Mouse (Mus musculus) stomach, embryonic 16.5 days (tissue): ENCODE results near the gene Nos3. TPM values are rescaled to one million over a fixed set of nuclear protein-coding genes. Genes with fewer than 3 reads are reported as not detected.

Experiments
- ATAC-seq: fragments of 200-750 bp; cut with Nextera tagmentation; 2 replicates; pipeline ENCODE4 v1.8.0; 2017; ENCODE audit warnings: moderate number of reproducible peaks, moderate TSS enrichment; ENCODE audit not compliant: insufficient read depth, low FRiP score
- H3K27ac ChIP-seq: fragments of 300-500 bp; sonication (generic); 2 replicates; pipeline ENCODE4 v1.5.1; 2014; ENCODE audit warnings: low read length
- H3K27me3 ChIP-seq: fragments of 300-500 bp; sonication (generic); 2 replicates; pipeline ENCODE4 v1.6.1; 2014; ENCODE audit warnings: low read length, control low read depth, mixed read lengths; ENCODE audit not compliant: control insufficient read depth, insufficient read depth
- H3K36me3 ChIP-seq: fragments of 300-500 bp; sonication (generic); 2 replicates; pipeline ENCODE4 v1.6.1; 2014; ENCODE audit warnings: low read length; ENCODE audit not compliant: control insufficient read depth, insufficient read depth
- H3K4me1 ChIP-seq: fragments of 300-500 bp; sonication (generic); 2 replicates; pipeline ENCODE4 v1.6.1; 2014; ENCODE audit warnings: low read length, control low read depth, mixed read lengths; ENCODE audit not compliant: control insufficient read depth, insufficient read depth
- H3K4me2 ChIP-seq: fragments of 300-500 bp; sonication (generic); 2 replicates; pipeline ENCODE4 v1.6.1; 2014; ENCODE audit warnings: low read depth, low read length, mixed read lengths
- H3K4me3 ChIP-seq: fragments of 300-500 bp; sonication (generic); replicated peaks from 2 replicates; pipeline ENCODE4 v1.5.1; 2014; ENCODE audit warnings: mild to moderate bottlenecking, low read length
- H3K9ac ChIP-seq: fragments of 300-500 bp; sonication (generic); 2 replicates; pipeline ENCODE4 v1.6.1; 2014; ENCODE audit warnings: low read length
- H3K9me3 ChIP-seq: fragments of 300-500 bp; sonication (generic); replicated peaks from 2 replicates; pipeline ENCODE4 v1.6.1; 2016; ENCODE audit warnings: low read length, control low read depth; ENCODE audit not compliant: control insufficient read depth
- WGBS: fragments of 180-500 bp; shearing (Covaris S2); extraction: QIAGEN DNeasy Blood & Tissue Kit; methylation state at CpG from one replicate; pipeline ENCODE4 v1.1.7; 2014; 5-methylcytosine and 5-hydroxymethylcytosine counted together
- polyA plus RNA-seq: library from polyadenylated mRNA; unstranded; fragments of >200 nt; fragmentation: Nextera tagmentation; extraction: Ambion mirVana; gene quantifications from 2 replicates; pipeline ENCODE4 v1.2.1, GENCODE M21; 2015

Nos3 gene
- polyA plus RNA-seq, 1 experiment from 2014 or later = 6.5 TPM

DNA sequence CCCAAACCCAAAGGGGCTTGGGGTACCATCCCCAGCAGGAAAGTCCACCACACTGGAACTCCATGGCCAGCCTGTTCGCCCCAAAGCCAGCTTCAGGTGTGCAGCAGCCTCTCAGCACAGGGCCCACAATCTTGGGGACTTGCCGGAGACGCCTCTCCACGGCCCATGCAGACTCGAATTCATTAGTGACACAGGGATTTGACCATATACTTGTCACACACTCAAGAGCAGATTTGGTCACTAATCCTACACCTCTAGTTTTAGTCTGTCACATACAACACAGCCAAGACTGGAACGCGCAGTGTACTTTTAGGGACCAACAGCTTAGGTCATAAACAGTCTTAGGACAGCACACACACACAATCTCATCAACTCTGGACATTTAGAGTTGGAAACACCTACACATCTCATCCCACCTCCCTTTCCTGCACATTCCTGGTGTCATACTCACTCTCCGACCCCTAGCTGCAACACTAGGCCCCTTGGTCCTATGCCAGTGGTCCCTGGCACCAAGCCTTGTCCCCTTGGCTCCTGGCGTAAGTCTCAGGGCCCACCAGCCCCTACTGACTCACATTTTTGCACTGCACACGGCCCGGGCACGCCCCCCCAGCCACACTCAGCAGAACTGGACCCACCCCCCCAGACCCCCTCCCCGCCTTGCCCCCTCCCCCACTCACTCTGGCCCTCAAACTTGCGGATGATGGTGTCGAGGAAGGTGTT lies 13.9 kb upstream of the Nos3 start:
- peak overlapping the region; percentile 94 for H3K4me2 ChIP-seq
- peak overlapping the region; percentile 69 for H3K27ac ChIP-seq
- H3K9me3 ChIP-seq = no peaks in the 10 kb centered on the region
- 32% methylated on average over 15 of the region's 15 CpGs for WGBS
- ATAC-seq = no peak
- peaks cover 47% of the 10 kb centered on the region for H3K4me1 ChIP-seq
- peak overlapping the region; percentile 88 for H3K9ac ChIP-seq
- no peaks in the 10 kb centered on the region for H3K36me3 ChIP-seq
- H3K4me3 ChIP-seq = peak overlapping the region; percentile 70
- peaks cover 9% of the 10 kb centered on the region; the same call in 1 of the 2 replicates for H3K27me3 ChIP-seq

DNA sequence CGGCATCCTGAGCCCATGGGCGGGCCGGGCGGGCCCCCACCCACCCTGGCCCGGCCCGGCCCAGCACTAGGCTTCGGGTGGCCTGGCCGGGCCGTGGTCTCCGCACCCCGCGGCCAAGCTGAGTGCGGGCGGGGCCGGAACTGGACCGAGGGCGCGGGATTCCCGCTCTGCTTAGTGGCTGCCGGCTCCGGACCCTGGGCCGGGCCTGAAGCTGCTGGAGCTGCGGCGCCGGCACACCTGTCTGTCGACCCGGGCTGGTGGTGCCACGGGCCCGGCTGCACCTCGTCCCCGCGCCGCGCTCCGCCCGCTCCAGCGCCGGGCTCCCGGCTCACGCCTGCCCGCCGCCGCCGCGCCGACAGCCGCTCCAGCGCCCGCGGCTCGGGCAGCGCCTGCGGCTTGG lies 13.3 kb upstream of the Nos3 start, which contains the start of gene Kcnh2:
Gene Kcnh2 (minus strand): TSS at position 327 of the 400 bp plus-strand sequence.
- Histone ChIP-seq H3K9me3 (no peaks in the 10 kb centered on the region), H3K4me2 (peak within 1 kb of the TSS; percentile 94), H3K27me3 (peaks cover 9% of the 10 kb centered on the region; the same call in 1 of the 2 replicates), H3K4me3 (peak within 1 kb of the TSS; percentile 70), H3K36me3 (no peaks in the 10 kb centered on the region), H3K27ac (peak within 1 kb of the TSS; percentile 96), H3K4me1 (peaks cover 47% of the 10 kb centered on the region), H3K9ac (peak within 1 kb of the TSS; percentile 88)
- WGBS = 2% methylated on average over 36 of the region's 53 CpGs
- peak; percentile 19; the same call in 1 of the 2 replicates for ATAC-seq

DNA sequence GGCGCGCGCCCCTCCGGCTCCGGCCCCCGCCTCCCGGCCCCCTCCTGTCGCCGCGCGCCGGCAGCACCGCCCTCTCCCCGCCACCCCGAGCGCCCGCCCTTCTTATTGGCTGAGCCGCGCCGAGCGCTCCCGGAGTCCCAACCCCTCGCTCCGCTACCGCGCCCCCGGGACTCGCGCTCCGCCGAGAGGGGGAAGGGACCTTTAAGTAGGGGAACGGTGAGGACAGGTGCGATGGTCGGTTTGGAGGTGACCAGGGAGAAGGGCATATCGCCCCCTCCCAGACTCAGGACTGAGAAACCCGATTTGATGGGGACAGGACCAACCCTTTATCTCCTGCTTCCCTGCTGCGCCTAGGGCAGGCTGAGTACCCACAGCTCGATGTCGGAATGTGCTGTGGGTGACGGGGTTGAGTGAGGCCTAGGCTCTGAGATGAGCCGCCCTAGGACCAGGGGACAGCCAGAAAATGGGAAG lies 12.9 kb upstream of the Nos3 start:
- under 1% methylated on average over 41 of the region's 41 CpGs for WGBS
- H3K9me3 ChIP-seq = no peaks in the 10 kb centered on the region

DNA sequence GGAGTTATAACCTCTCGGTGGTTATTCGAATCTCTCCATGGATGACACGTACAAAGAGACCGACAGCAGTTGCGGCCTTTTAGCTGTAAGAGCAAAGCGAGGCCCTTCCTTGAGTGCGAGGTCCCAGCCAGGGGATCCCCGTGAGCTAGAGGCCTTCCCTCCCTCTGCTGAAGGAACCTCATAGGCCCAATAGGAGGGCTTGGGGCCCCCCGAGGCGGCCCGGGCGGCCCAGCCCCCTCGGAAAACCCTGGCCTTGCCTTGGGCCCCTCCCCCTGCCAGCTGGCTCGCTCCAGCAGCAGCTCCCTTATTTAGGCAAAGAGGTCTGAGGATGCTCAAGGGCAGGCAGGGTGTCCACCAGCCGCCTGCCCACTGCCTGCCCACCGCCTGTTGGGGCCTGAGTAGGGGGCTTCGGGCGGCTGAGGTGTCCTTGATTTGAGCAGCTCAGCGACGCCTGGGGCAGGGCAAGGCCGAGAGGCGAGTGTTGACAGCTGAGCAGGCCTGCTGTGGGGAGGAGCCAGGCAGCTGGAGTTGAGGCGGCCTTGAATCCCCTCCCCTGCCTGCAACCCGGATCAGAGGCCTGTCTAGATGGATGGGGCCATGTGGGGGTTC lies 12.3 kb upstream of the Nos3 start:
- Histone ChIP-seq H3K4me1 (peaks cover 46% of the 10 kb centered on the region), H3K4me3 (peak overlapping the region; percentile 70), H3K27me3 (peaks cover 9% of the 10 kb centered on the region; the same call in 1 of the 2 replicates), H3K27ac (peak overlapping the region; percentile 96), H3K36me3 (no peaks in the 10 kb centered on the region), H3K9me3 (no peaks in the 10 kb centered on the region), H3K4me2 (peak overlapping the region; percentile 94), H3K9ac (peak overlapping the region; percentile 68)
- 2% methylated on average over 24 of the region's 24 CpGs for WGBS
- peak; percentile 80 for ATAC-seq

More for the DNA sequence above, 12.9 kb upstream of the Nos3 start:
- peak overlapping the region; percentile 88 for H3K9ac ChIP-seq
- ATAC-seq = peak; percentile 85
- peaks cover 47% of the 10 kb centered on the region for H3K4me1 ChIP-seq
- H3K36me3 ChIP-seq = no peaks in the 10 kb centered on the region
- peak overlapping the region; percentile 96 for H3K27ac ChIP-seq
- peak overlapping the region; percentile 70 for H3K4me3 ChIP-seq
- peak overlapping the region; percentile 94 for H3K4me2 ChIP-seq
- peaks cover 9% of the 10 kb centered on the region; the same call in 1 of the 2 replicates for H3K27me3 ChIP-seq

DNA sequence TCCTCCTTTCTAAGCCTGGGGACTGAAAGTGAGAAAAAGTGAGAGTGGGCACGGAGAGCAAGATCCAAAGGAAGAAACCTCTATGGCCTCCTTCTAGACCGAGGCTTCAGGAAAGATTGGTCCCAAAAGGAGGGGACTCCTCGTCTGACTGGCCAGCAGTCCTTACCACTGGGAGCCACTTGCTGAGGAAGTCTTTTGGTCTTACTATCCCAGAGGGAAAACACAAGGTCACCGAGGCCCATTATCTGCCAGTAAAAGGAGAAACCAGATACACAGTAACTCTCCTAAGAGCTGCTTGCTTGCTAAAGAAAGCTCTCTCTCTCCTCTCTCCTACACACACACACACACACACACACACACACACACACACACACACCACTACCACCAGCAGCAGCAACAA lies 11.3 kb upstream of the Nos3 start:
- WGBS = 41% methylated on average over 4 of the region's 4 CpGs
- no peaks in the 10 kb centered on the region for H3K36me3 ChIP-seq
- no peak overlapping the region for H3K4me3 ChIP-seq
- ATAC-seq = no peak
- H3K9me3 ChIP-seq = no peaks in the 10 kb centered on the region
- H3K4me1 ChIP-seq = peaks cover 38% of the 10 kb centered on the region
- peak overlapping the region; percentile 94; the same call in 1 of the 2 replicates for H3K4me2 ChIP-seq
- peak overlapping the region; percentile 96 for H3K27ac ChIP-seq
- H3K27me3 ChIP-seq = peaks cover 9% of the 10 kb centered on the region; the same call in 1 of the 2 replicates
- H3K9ac ChIP-seq = peak overlapping the region; percentile 68; the same call in 1 of the 2 replicates

DNA sequence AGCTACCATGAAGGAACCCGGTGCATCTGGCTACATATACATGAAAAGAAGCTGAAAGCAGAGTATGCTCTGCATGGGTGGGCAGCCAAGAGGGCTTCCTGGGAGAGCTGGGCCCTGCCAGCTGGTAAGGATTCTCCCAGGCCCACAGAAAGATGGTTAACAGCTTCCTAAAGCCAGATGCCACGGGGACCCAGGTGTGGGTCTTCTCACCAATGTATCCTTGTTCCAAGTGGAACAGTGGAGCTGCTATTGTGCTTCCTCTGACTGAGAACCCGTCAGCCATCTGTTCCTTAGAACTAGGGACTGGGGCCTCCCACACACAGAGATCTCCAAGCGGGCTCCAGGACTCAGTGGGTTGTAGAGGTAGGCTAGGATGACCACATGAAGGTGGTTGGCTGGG lies 7.8 kb upstream of the Nos3 start:
- WGBS = 44% methylated on average over 4 of the region's 4 CpGs
- Histone ChIP-seq H3K9me3 (no peaks in the 10 kb centered on the region), H3K4me3 (no peak overlapping the region), H3K27me3 (0 out of 2 replicates have a peak, but pooled peaks cover 3% of the 10 kb centered on the region), H3K9ac (no peak overlapping the region), H3K4me1 (peaks cover 23% of the 10 kb centered on the region), H3K27ac (no peak overlapping the region), H3K4me2 (no peak overlapping the region), H3K36me3 (no peaks in the 10 kb centered on the region)
- ATAC-seq = no peak

DNA sequence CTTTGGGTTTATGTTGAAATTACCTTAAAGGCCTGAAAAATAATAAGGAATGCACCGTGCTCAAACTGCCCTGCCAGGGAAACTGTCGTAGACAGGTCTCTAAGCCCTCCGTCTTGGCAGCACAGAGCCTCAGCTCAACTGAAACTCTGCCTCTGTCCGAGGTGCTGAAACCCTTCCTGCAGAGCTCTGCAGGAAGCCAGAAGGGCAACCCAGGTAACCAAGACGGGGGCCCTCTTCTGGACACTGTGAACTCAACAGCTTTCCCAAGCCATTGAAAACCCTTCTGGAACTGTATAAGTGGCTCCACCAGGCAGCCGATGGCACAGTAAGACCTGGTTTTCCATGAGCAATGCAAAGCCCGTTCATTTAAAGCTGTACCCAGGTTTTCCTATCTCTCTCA lies 7.1 kb upstream of the Nos3 start:
- no peaks in the 10 kb centered on the region for H3K36me3 ChIP-seq
- no peak overlapping the region for H3K27ac ChIP-seq
- H3K4me1 ChIP-seq = peaks cover 16% of the 10 kb centered on the region
- H3K4me3 ChIP-seq = no peak overlapping the region
- 0 out of 2 replicates have a peak, but pooled peaks cover 1% of the 10 kb centered on the region for H3K27me3 ChIP-seq
- ATAC-seq = 0 out of 2 replicates have a peak, but pooled peaks have one; percentile 41
- WGBS = 6% methylated on average over 7 of the region's 7 CpGs
- H3K9ac ChIP-seq = no peak overlapping the region
- H3K4me2 ChIP-seq = no peak overlapping the region
- H3K9me3 ChIP-seq = no peaks in the 10 kb centered on the region

DNA sequence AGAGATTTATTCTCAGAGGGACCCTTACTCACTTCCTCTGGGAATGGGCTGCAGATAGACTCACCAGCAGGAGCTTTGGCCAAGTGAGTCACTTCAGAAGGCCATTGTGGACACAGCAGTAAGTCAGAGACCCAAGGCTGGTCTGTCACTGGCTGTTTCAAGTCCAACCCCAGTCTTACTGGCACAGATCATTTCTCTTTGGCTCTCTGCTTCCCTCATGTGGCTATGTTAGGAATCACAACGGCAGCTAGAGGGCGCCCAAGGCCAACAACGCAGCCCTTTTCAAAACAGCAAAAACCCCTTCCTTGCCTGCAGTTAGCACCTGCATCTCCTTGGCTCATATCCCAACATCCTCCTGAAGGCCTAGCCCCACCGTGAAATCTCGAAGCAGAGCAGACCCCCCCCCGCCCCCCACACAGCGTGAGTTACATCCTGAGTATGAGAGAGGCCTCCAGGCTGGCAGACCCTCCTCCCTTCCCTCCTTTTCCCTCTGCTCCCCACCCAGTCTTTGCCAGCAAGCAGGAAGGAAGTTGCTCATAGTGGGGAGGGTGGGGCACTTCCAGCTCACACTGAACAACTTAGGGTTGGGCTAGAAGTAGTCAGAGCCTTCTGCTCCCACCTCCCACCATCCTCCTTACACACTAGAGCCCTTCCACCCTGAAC lies 3.7 kb upstream of the Nos3 start:
- under 1% methylated on average over 7 of the region's 7 CpGs for whole genome bisulfite sequencing
- no peaks in the 10 kb centered on the region for H3K27me3 ChIP-seq
- no peak overlapping the region; the same call in 1 of the 2 replicates for H3K27ac ChIP-seq
- no peaks in the 10 kb centered on the region for H3K36me3 ChIP-seq
- H3K4me2 ChIP-seq = no peak overlapping the region
- no peaks in the 10 kb centered on the region for H3K9me3 ChIP-seq
- peak; percentile 59 for ATAC-seq
- no peak overlapping the region for H3K9ac ChIP-seq
- H3K4me1 ChIP-seq = 0 out of 2 replicates have a peak, but pooled peaks cover 3% of the 10 kb centered on the region
- H3K4me3 ChIP-seq = no peak overlapping the region
